Mouse (Mus musculus): ENCODE data around the gene Zdhhc24.

The Zdhhc24 gene

DNA sequence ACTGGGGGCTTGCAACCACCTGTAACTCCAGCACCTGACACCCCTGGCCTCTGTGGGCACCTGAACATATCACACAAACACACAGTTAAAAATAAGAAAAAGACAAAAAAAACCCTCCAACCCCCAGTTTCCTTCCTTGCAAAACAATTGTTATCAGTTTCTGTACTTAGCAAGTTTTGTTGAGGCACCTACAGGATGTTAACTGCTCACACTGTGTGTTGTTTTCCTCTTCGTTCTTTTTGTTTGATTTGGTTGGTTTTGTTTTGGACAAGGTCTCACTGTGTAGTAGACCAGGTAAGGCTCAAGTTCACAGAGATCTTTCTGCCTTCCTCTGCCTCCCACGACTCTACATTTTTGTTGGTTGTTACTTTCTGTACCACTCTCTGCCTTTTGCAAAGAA is 35.9 kb upstream of the Zdhhc24 start:
- no peak overlapping the region for H3K4me3 ChIP-seq (replicated peaks; ENCODE audit: low read length)
- peaks cover 42% of the 10 kb centered on the region for H3K4me1 ChIP-seq (replicated peaks; ENCODE audit: low read depth, low read length)
- H3K27me3 ChIP-seq (ENCODE audit: insufficient read depth, low read length), result peaks cover 23% of the 10 kb centered on the region
- no peaks in the 10 kb centered on the region for H3K9me3 ChIP-seq (ENCODE audit: low read length)
- TF ChIP-seq NANOG (IDR thresholded peaks at IDR 0.05; ENCODE audit: borderline replicate concordance, low read length) (no peak), POU5F1 (IDR thresholded peaks at IDR 0.05; ENCODE audit: borderline replicate concordance, low read length) (no peak), CTCF (conservative IDR thresholded peaks at IDR 0.05; ENCODE audit: low read length) (no peak)
- H3K36me3 ChIP-seq (ENCODE audit: insufficient read depth, low read length), result 0 out of 2 replicates have a peak, but pooled peaks cover 4% of the 10 kb centered on the region

DNA sequence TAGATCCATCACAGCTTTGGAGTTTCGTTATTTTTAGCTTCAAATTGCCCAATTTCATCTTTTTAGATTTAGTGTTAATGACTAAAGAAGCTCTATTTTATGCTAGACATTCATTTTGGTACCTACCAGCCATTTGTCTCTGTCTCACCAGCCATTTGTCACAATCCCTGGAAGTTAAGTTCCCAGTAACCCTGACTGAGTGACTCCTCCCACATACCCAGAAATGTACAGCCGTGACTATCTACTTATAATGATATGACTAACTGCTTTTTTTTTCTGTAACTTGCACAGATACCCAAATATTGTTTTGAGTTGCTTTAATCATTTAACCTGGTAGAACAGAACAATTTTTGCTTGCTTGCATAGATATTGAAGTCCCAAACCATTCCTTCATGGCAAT is 32.6 kb upstream of the Zdhhc24 start:
- H3K27me3 ChIP-seq (ENCODE audit: insufficient read depth, low read length), result peaks cover 10% of the 10 kb centered on the region
- no peak for TF ChIP-seq CTCF (conservative IDR thresholded peaks at IDR 0.05; ENCODE audit: low read length)
- no peak for TF ChIP-seq POU5F1 (IDR thresholded peaks at IDR 0.05; ENCODE audit: borderline replicate concordance, low read length)
- TF ChIP-seq NANOG (IDR thresholded peaks at IDR 0.05; ENCODE audit: borderline replicate concordance, low read length), result no peak
- no peak overlapping the region for H3K4me3 ChIP-seq (replicated peaks; ENCODE audit: low read length)
- peaks cover 45% of the 10 kb centered on the region for H3K4me1 ChIP-seq (replicated peaks; ENCODE audit: low read depth, low read length)
- H3K9me3 ChIP-seq (ENCODE audit: low read length), result no peaks in the 10 kb centered on the region
- no peaks in the 10 kb centered on the region for H3K36me3 ChIP-seq (ENCODE audit: insufficient read depth, low read length)

DNA sequence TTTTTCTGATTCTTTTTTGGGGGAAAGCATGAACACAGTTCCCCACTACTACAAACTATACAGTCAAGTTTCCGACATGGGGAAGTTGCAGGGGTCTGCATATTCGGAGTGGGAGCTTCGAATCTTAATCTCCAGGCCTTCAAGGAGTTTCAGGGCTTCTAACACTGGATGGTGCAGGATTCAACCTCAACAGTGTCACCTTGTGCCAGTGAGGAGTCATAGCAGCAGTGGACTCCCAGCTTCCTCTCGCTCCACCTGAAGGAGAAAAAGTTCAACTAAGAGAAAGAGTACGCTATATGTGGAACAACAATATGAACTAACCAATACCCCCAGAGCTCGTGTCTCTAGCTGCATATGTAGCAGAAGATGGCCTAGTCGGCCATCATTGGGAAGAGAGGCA is 31.0 kb upstream of the Zdhhc24 start:
- H3K27me3 ChIP-seq (ENCODE audit: insufficient read depth, low read length), result no peaks in the 10 kb centered on the region
- no peaks in the 10 kb centered on the region for H3K36me3 ChIP-seq (ENCODE audit: insufficient read depth, low read length)
- no peaks in the 10 kb centered on the region for H3K9me3 ChIP-seq (ENCODE audit: low read length)
- H3K4me1 ChIP-seq (replicated peaks; ENCODE audit: low read depth, low read length), result peaks cover 53% of the 10 kb centered on the region
- TF ChIP-seq NANOG (IDR thresholded peaks at IDR 0.05; ENCODE audit: borderline replicate concordance, low read length) (no peak), CTCF (conservative IDR thresholded peaks at IDR 0.05; ENCODE audit: low read length) (peak; percentile 52)
- H3K4me3 ChIP-seq (replicated peaks; ENCODE audit: low read length), result no peak overlapping the region

DNA sequence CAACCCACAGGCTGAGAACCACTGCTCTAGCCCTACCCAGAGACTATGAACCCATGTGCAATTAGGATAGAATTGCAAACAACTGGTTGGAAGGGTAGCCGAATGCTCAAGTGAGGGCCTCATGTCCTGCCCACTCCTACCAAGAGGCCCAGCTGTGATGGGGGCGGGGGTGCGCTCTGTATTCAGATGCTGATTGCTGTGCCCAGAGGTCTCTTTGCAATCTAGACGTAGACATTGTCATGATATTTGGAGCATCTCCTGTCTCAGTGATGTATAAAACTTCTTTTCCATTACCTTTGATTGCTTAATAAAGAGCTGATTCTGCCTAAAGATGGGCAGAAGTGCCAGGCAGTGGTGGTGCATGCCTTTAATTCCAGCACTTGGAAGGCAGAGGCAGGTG is 28.7 kb upstream of the Zdhhc24 start:
- Histone ChIP-seq H3K36me3 (ENCODE audit: insufficient read depth, low read length) (no peaks in the 10 kb centered on the region), H3K9me3 (ENCODE audit: low read length) (no peaks in the 10 kb centered on the region), H3K4me3 (replicated peaks; ENCODE audit: low read length) (0 out of 2 replicates have a peak overlapping the region, but pooled peaks have one; percentile 1), H3K27me3 (ENCODE audit: insufficient read depth, low read length) (no peaks in the 10 kb centered on the region), H3K4me1 (replicated peaks; ENCODE audit: low read depth, low read length) (peaks cover 70% of the 10 kb centered on the region)
- TF ChIP-seq CTCF (conservative IDR thresholded peaks at IDR 0.05; ENCODE audit: low read length) (no peak), POU5F1 (IDR thresholded peaks at IDR 0.05; ENCODE audit: borderline replicate concordance, low read length) (peak; percentile 51; the same call in 1 of the 2 replicates), NANOG (IDR thresholded peaks at IDR 0.05; ENCODE audit: borderline replicate concordance, low read length) (peak; percentile 71)

DNA sequence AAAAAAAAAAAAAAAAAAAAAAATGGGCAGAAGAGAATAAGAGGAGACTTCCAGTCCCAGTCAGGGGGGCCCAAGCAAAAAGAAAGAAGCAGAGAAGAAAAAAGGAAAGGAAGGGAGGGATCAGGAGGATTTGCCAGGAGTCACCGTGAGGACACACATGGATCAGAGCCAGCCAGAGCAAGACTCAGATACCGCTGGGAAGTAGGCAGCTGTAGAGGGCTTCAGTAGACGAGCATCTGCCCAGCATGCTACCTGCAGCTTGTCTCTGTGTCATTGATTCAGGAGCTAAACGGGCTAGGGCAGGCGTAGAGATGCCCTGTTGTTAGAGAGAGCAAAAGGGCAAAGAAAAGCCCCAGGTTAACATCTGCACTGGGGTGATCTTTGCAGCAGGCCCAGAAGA is 28.2 kb upstream of the Zdhhc24 start:
- peak overlapping the region; percentile 8 for H3K4me3 ChIP-seq (replicated peaks; ENCODE audit: low read length)
- no peaks in the 10 kb centered on the region for H3K9me3 ChIP-seq (ENCODE audit: low read length)
- no peak for TF ChIP-seq CTCF (conservative IDR thresholded peaks at IDR 0.05; ENCODE audit: low read length)
- H3K4me1 ChIP-seq (replicated peaks; ENCODE audit: low read depth, low read length), result peaks cover 70% of the 10 kb centered on the region
- H3K36me3 ChIP-seq (ENCODE audit: insufficient read depth, low read length), result no peaks in the 10 kb centered on the region
- peaks cover 3% of the 10 kb centered on the region for H3K27me3 ChIP-seq (ENCODE audit: insufficient read depth, low read length)

DNA sequence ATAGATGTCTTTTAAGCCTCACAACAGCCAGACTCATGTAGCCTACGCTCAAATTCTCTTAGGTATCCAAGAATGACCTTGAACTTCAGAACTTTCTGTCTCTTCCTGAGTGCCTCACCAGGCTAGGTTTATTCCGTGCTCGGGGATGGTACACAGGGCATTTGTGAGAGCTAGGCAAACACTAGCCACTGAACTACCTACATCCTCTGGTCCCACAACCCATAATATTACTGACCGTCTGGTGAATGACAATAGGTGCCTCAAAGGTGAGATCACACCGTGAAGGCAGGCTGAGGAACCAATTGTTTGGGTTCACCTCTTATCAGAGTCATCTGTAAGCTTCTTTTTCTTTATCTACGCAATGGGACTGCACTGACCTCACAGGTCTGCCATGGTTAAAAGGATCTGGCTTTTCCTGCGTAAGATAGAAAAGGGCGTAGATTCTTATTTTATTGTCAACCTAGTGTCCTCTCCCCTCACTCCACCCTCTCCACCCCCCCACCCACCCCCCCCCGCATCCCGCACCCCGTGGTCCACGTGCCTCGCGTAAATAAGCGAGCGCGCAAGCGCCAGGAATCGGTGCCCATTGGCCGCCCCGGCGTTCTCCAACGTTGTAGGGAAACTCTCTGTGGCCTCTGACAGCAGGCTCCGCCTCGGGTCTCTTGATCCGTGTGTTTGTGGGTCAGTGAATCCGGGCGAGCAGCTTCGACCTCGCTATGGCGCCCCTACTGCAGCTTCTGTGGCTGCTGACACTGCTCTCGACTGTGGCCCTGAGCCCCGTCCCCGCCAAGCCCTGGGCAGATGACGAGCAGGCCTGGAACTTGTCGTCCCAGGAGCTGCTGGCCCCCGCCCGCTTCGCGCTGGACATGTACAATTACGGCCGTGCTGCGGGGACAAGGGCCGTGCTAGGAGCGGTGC is 23.7 kb upstream of the Zdhhc24 start, which contains the start of gene Ctsf:
Gene Ctsf, plus strand, starts transcription at position 579 of the 918 bp plus-strand sequence.
- peak within 1 kb of the TSS; percentile 83 for H3K4me3 ChIP-seq (replicated peaks; ENCODE audit: low read length)
- peaks cover 57% of the 10 kb centered on the region for H3K4me1 ChIP-seq (replicated peaks; ENCODE audit: low read depth, low read length)
- H3K36me3 ChIP-seq (ENCODE audit: insufficient read depth, low read length), result peaks cover 37% of the 10 kb centered on the region
- H3K27me3 ChIP-seq (ENCODE audit: insufficient read depth, low read length), result peaks cover 20% of the 10 kb centered on the region
- no peak for TF ChIP-seq CTCF (conservative IDR thresholded peaks at IDR 0.05; ENCODE audit: low read length)
- no peak for TF ChIP-seq NANOG (IDR thresholded peaks at IDR 0.05; ENCODE audit: borderline replicate concordance, low read length)
- no peak for TF ChIP-seq POU5F1 (IDR thresholded peaks at IDR 0.05; ENCODE audit: borderline replicate concordance, low read length)
- H3K9me3 ChIP-seq (ENCODE audit: low read length), result no peaks in the 10 kb centered on the region

DNA sequence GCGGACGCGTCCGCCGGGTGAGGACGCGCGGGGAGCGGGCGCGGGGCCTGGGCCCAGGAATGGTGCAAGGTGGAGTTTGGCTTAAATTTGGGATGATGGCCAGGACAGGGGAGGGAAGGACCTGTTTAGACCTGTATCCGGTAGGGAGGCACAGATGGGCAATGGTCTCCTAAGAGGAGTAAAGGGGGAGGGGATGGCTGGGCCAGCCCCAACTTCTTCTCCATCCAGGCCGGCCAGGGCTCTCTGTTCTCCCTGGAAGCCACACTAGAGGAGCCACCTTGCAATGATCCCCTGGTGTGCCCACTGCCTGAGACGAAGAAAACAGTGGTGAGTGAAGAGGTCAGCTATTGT is 23.0 kb upstream of the Zdhhc24 start:
- peak overlapping the region; percentile 83 for H3K4me3 ChIP-seq (replicated peaks; ENCODE audit: low read length)
- no peaks in the 10 kb centered on the region for H3K9me3 ChIP-seq (ENCODE audit: low read length)
- H3K4me1 ChIP-seq (replicated peaks; ENCODE audit: low read depth, low read length), result peaks cover 51% of the 10 kb centered on the region
- H3K27me3 ChIP-seq (ENCODE audit: insufficient read depth, low read length), result peaks cover 20% of the 10 kb centered on the region
- H3K36me3 ChIP-seq (ENCODE audit: insufficient read depth, low read length), result peaks cover 43% of the 10 kb centered on the region
- no peak for TF ChIP-seq CTCF (conservative IDR thresholded peaks at IDR 0.05; ENCODE audit: low read length)
- TF ChIP-seq POU5F1 (IDR thresholded peaks at IDR 0.05; ENCODE audit: borderline replicate concordance, low read length), result no peak
- TF ChIP-seq NANOG (IDR thresholded peaks at IDR 0.05; ENCODE audit: borderline replicate concordance, low read length), result no peak

DNA sequence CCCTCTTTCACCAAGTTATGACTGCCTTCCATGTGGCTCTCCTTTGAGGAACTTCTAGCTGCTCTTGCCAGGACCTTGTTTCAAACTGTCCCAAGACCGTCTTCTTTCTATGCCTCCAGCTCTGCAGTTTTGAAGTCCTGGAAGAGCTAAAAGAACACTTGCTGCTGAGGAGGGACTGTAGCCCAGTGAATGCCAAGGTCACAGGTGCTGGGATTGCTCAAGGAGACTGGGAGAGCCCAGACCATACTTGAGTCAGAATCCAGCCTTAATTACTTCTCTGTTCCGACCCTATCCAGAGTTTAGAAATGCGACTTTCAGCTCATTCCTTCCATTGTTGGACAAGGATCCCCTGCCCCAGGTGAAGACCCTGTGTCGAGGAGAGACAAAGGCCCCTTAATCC is 22.5 kb upstream of the Zdhhc24 start:
- TF ChIP-seq NANOG (IDR thresholded peaks at IDR 0.05; ENCODE audit: borderline replicate concordance, low read length) (no peak), CTCF (conservative IDR thresholded peaks at IDR 0.05; ENCODE audit: low read length) (no peak), POU5F1 (IDR thresholded peaks at IDR 0.05; ENCODE audit: borderline replicate concordance, low read length) (no peak)

More for the DNA sequence above, 22.5 kb upstream of the Zdhhc24 start:
- Histone ChIP-seq H3K36me3 (ENCODE audit: insufficient read depth, low read length) (peaks cover 48% of the 10 kb centered on the region), H3K4me1 (replicated peaks; ENCODE audit: low read depth, low read length) (peaks cover 46% of the 10 kb centered on the region), H3K9me3 (ENCODE audit: low read length) (no peaks in the 10 kb centered on the region), H3K4me3 (replicated peaks; ENCODE audit: low read length) (peak overlapping the region; percentile 83; the same call in 1 of the 2 replicates), H3K27me3 (ENCODE audit: insufficient read depth, low read length) (peaks cover 20% of the 10 kb centered on the region)
